14 mouse cellular contexts compared by ENCODE assay signal in the genomic region with DNA sequence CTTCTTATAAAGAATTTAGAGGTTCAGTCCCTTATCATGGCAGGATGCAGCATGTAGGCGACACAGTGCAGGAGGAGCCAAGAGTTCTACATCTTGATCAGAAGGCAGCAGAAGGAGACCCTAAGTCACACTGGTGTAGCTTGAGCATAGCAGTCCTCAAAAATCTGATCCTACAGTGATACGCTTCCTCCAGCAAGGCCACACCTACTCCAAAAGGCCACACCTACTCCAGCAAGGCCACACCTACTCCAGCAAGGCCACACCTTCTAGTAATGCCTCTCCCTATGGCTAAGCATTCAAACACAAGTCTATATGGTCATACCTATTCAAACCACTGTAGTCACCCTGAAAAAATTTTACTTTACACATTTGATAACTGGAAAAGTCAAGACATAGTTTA. TPM values are rescaled to one million over a fixed set of nuclear protein-coding genes. Genes with fewer than 3 reads are reported as not detected.
DNase-seq lines count a peak whose midpoint lies in the region; ATAC-seq lines count a peak whose summit lies in the region.
"Had no signal": no experiment of that assay in that cellular context is flagged by ENCODE, and none has a peak within 500 bp of the region (broad histone marks: within the 10 kb centered on the region; RNA-seq: fewer than 3 reads in every experiment).

No protein-coding gene starts in this region.

- H3K4me2 ChIP-seq in heart, embryonic 12.5 days, result no peak overlapping the region
- H3K4me2 ChIP-seq in liver, embryonic 11.5 days, result no peak overlapping the region
- H3K4me2 ChIP-seq: midbrain, embryonic 13.5 days had no signal

- no peaks in the 10 kb centered on the region for H3K4me1 ChIP-seq in heart, embryonic 12.5 days (replicated peaks)
- H3K4me1 ChIP-seq in liver, embryonic 11.5 days (replicated peaks; ENCODE audit: control insufficient read depth, insufficient read depth, low read length), result peaks cover 5% of the 10 kb centered on the region; the same call in 1 of the 2 replicates
- H3K4me1 ChIP-seq: midbrain, embryonic 13.5 days had no signal

- no peaks in the 10 kb centered on the region for H3K9me3 ChIP-seq in heart, embryonic 12.5 days (replicated peaks)
- no peaks in the 10 kb centered on the region for H3K9me3 ChIP-seq in liver, embryonic 11.5 days (ENCODE audit: control insufficient read depth, low read length)
- H3K9me3 ChIP-seq: midbrain, embryonic 13.5 days had no signal

- H3K27me3 ChIP-seq in heart, embryonic 12.5 days (replicated peaks), result no peaks in the 10 kb centered on the region
- no peaks in the 10 kb centered on the region for H3K27me3 ChIP-seq in liver, embryonic 11.5 days (replicated peaks; ENCODE audit: control insufficient read depth, insufficient read depth, low read length)
- no peaks in the 10 kb centered on the region for H3K27me3 ChIP-seq in splenic B cell, adult 2 months (ENCODE audit: control insufficient read depth, insufficient read depth, low read length, poor library complexity, severe bottlenecking)
- H3K27me3 ChIP-seq: midbrain, embryonic 13.5 days had no signal

- no peak overlapping the region for H3K4me3 ChIP-seq in heart, embryonic 12.5 days
- no peak overlapping the region for H3K4me3 ChIP-seq in liver, embryonic 11.5 days (ENCODE audit: low read depth, low read length)
- H3K4me3 ChIP-seq: erythroblast, embryonic 14.5 days; midbrain, embryonic 13.5 days had no signal

- no peaks in the 10 kb centered on the region for H3K36me3 ChIP-seq in heart, embryonic 12.5 days
- no peaks in the 10 kb centered on the region for H3K36me3 ChIP-seq in liver, embryonic 11.5 days (ENCODE audit: control insufficient read depth, insufficient read depth, low read length)
- no peaks in the 10 kb centered on the region for H3K36me3 ChIP-seq in splenic B cell, adult 2 months (ENCODE audit: control insufficient read depth, insufficient read depth, low read length, poor library complexity, severe bottlenecking)
- H3K36me3 ChIP-seq: midbrain, embryonic 13.5 days had no signal

- WGBS in heart, embryonic 12.5 days, result 74% methylated on average over 2 of the region's 2 CpGs
- 72% methylated on average over 2 of the region's 2 CpGs for WGBS in liver, embryonic 11.5 days

- intact Hi-C loops in heart, postnatal 36 days (cut with DNase I), result no loop called here
- intact Hi-C loops in heart, postnatal 25 days (cut with DNase I), result no loop called here

- H3K27ac ChIP-seq in heart, embryonic 12.5 days (ENCODE audit: poor library complexity, severe bottlenecking), result no peak overlapping the region
- no peak overlapping the region for H3K27ac ChIP-seq in liver, embryonic 11.5 days (ENCODE audit: low read depth, low read length)
- H3K27ac ChIP-seq: midbrain, embryonic 13.5 days had no signal

- DNase-seq in heart, postnatal 36 days, result no peak
- peak; percentile 48 for DNase-seq in c-Kit-positive CD71-positive TER-119-negative erythroid progenitor cells, embryonic 14.5 days (ENCODE audit: low read depth)
- no peak for DNase-seq in liver, embryonic 11.5 days (ENCODE audit: low spot score)
- peak; percentile 16 for DNase-seq in splenic B cell, adult 2 months (ENCODE audit: low read depth, low spot score)
- no peak for DNase-seq in left cerebral cortex, adult 9 months (ENCODE audit: low spot score in 2 of 2)
- no peak for DNase-seq in heart, postnatal 25 days (ENCODE audit: low spot score)
- DNase-seq in thymus, postnatal 36 days, result no peak
- DNase-seq: cerebellum, adult 9-10 months; lung, postnatal 36 days; right cerebral cortex, postnatal 25 days had no signal

- no peak overlapping the region for H3K9ac ChIP-seq in heart, embryonic 12.5 days
- H3K9ac ChIP-seq in liver, embryonic 11.5 days (ENCODE audit: low read depth, low read length), result no peak overlapping the region
- H3K9ac ChIP-seq: midbrain, embryonic 13.5 days had no signal

- ATAC-seq in heart, embryonic 12.5 days (ENCODE audit: insufficient number of reproducible peaks, low FRiP score), result 0 out of 2 replicates have a peak, but pooled peaks have one; percentile 29
- peak; percentile 65 for ATAC-seq in liver, embryonic 11.5 days (replicated peaks; ENCODE audit: low FRiP score)
- ATAC-seq: hindbrain, embryonic 16.5 days; midbrain, embryonic 13.5 days had no signal

RNA-seq across cellular contexts. Expression of a gene that starts 29.8 kb away (rescaled TPM):
- polyA plus RNA-seq in heart, embryonic 12.5 days (2016; fragmentation: Nextera tagmentation; extraction: Ambion mirVana), result 12.4 and 13.5 TPM in 2 replicates
- total RNA-seq in heart, postnatal 36 days (2021), result 10 to 100 TPM; 77.4 to 81.4 TPM
- polyA plus RNA-seq in liver, embryonic 11.5 days (2014; fragmentation: Nextera tagmentation; extraction: Ambion mirVana), result 5.8 and 6.5 TPM in 2 replicates
- total RNA-seq in heart, postnatal 25 days (2021), result 10 to 100 TPM; 71.8 to 80.5 TPM

RNA-seq across cellular contexts. Expression of a gene that starts 38.5 kb away (rescaled TPM):
- 482 and 495 TPM in 2 replicates for polyA plus RNA-seq in heart, embryonic 12.5 days (2016; fragmentation: Nextera tagmentation; extraction: Ambion mirVana)
- 100 to 1,000 TPM; 167 to 200 TPM for total RNA-seq in heart, postnatal 36 days (2021)
- polyA plus RNA-seq in liver, embryonic 11.5 days (2014; fragmentation: Nextera tagmentation; extraction: Ambion mirVana), result 571 and 620 TPM in 2 replicates
- 100 to 1,000 TPM; 158 to 184 TPM for total RNA-seq in heart, postnatal 25 days (2021)

RNA-seq across cellular contexts. Expression of a gene that starts 57.1 kb away (rescaled TPM):
- polyA plus RNA-seq in heart, embryonic 12.5 days (2016; fragmentation: Nextera tagmentation; extraction: Ambion mirVana), result 200 and 201 TPM in 2 replicates
- 100 to 1,000 TPM; 105 to 109 TPM for total RNA-seq in heart, postnatal 36 days (2021)
- polyA plus RNA-seq in liver, embryonic 11.5 days (2014; fragmentation: Nextera tagmentation; extraction: Ambion mirVana), result 108 and 129 TPM in 2 replicates
- total RNA-seq in heart, postnatal 25 days (2021), result 100 to 1,000 TPM; 103 to 125 TPM

Comparison
In these comparisons a context has a peak if more than half of its experiments do, and no peak if none do; other contexts are left out.
1. DNase-seq: peak in c-Kit-positive CD71-positive TER-119-negative erythroid progenitor cells, embryonic 14.5 days (single experiment) and splenic B cell, adult 2 months (single experiment); none in heart, postnatal 36 days (0 of 2), liver, embryonic 11.5 days (single experiment), left cerebral cortex, adult 9 months (0 of 2), heart, postnatal 25 days (single experiment) and thymus, postnatal 36 days (0 of 2).